Mouse (Mus musculus) frontal cortex, adult 2 months (tissue): ENCODE measurements around the gene Gm6760. TPM values are rescaled to one million over a fixed set of nuclear protein-coding genes. Genes with fewer than 3 reads are reported as not detected.

ENCODE experiments used
- DNase-seq, 2 experiments: peaks; one replicate each; pipeline ENCODE4 v3.0.0; 2022; ENCODE audit warnings: low spot score in 1 of 2; ENCODE audit errors: extremely low spot score in 1 of 2
- polyA plus RNA-seq: library from polyadenylated mRNA; depleted of rRNA; stranded (reverse); fragments of >200 nt; gene quantifications from 2 replicates; pipeline ENCODE4 v1.2.3, GENCODE M21; 2012; rRNA removed

The Gm6760 gene
- not detected in 2 replicates for polyA plus RNA-seq

GRCm38 (mm10) chrX:64152098-64152497 lies at the start of gene Gm6760:
Gene Gm6760, minus strand, starts transcription at chrX:64152198.
- DNase-seq, result no peak

- DNase-seq, result no peak
These were observed 29.2 kb upstream of the Gm6760 start for GRCm38 (mm10) chrX:64181246-64181645.

- no peak for DNase-seq
These were observed 21.2 kb upstream of the Gm6760 start, which contains the start of gene 3830417A13Rik for GRCm38 (mm10) chrX:64173248-64173647. Gene 3830417A13Rik, plus strand, starts transcription at chrX:64173548.

Other genes starting within 250 kb of the Gm6760 start
- gene 3830417A13Rik, start 21.4 kb upstream of the Gm6760 start, polyA plus RNA-seq, result 0.08 and 0.64 TPM in 2 replicates
- gene Slitrk4, start 124.8 kb upstream of the Gm6760 start, polyA plus RNA-seq, result 10.0 and 11.4 TPM in 2 replicates